Mouse (Mus musculus): ENCODE results near the gene Zfp982. TPM values are rescaled to one million over a fixed set of nuclear protein-coding genes. Genes with fewer than 3 reads are reported as not detected.
"Not testable (repeated sequence)": the region's sequence is repeated elsewhere in the genome, so short reads cannot be mapped to it uniquely, and the experiment has no call there.

Zfp982 gene
- total RNA-seq, 2 experiments from 2014 or later, result 3.4 to 6.6 TPM

- intact Hi-C loops (cut with DNase I); DNase-seq (ENCODE audit: extremely low spot score in 1 of 2, low spot score in 2 of 2): not testable (repeated sequence)
Observed at GRCm38 (mm10) chr4:147554361-147554760, 62.1 kb downstream of the Zfp982 start.

GRCm38 (mm10) chr4:147556921-147557320, 64.7 kb downstream of the Zfp982 start:
- intact Hi-C loops (cut with DNase I); DNase-seq (ENCODE audit: extremely low spot score in 1 of 2, low spot score in 2 of 2): not testable (repeated sequence)

GRCm38 (mm10) chr4:147558011-147558410, 65.8 kb downstream of the Zfp982 start:
- DNase-seq (ENCODE audit: extremely low spot score in 1 of 2, low spot score in 2 of 2); intact Hi-C loops (cut with DNase I): not testable (repeated sequence)

DNA sequence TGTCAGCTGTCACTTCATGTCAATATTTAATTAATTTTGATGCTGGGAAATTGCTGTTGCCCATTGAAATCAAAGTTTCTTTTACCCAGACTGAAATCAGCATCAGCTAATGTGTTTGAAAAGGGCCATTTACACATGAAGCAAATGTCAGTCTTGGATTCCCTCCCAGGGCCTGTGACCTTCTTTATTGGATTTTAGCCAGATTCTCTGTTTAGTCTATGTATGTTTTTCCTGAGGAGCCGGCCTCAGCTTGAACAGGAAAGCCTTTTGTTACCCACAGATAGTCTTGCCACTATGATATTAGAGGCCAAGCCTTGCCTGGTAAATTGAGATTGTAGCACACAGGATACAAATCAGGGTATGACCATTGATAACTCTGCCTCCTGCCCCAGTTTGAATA, 66.9 kb downstream of the Zfp982 start:
- intact Hi-C loops (cut with DNase I); DNase-seq (ENCODE audit: extremely low spot score in 1 of 2, low spot score in 2 of 2): not testable (repeated sequence)

Other genes with a start within 250 kb of the Zfp982 start
- gene Zfp988, start 186.7 kb upstream of the Zfp982 start, total RNA-seq (2021), result under 1 TPM; 0.19 to 0.30 TPM
- gene Zfp978, start 131.1 kb upstream of the Zfp982 start, total RNA-seq (2021), result not detected
- gene Gm16503, start 47.8 kb downstream of the Zfp982 start, total RNA-seq (2021), result under 1 TPM; 0.51 to 0.79 TPM
- under 1 TPM in 1 of 2 experiments, not detected in 1; 0.12 TPM for gene Zfp985, start 60.9 kb downstream of the Zfp982 start, total RNA-seq (2021)
- gene Zfp979, start 150.1 kb downstream of the Zfp982 start, total RNA-seq (2021), result 1 to 10 TPM in 1 of 2 experiments, under 1 TPM in 1; 0.54 to 1.1 TPM
- gene Zfp534, start 210.1 kb downstream of the Zfp982 start, total RNA-seq (2021), result not detected

Data from left cerebral cortex, postnatal 10 days (tissue).